Comparison of ENCODE assay signal across 7 mouse cellular contexts in genomic region chr17:51813784-51814120, GRCm38 (mm10). TPM values are rescaled to one million over a fixed set of nuclear protein-coding genes. Genes with fewer than 3 reads are reported as not detected.
DNase-seq lines count a peak whose midpoint lies in the region; ATAC-seq lines count a peak whose summit lies in the region.

No protein-coding gene starts in this region.

- WGBS in lung, embryonic 15.5 days: under 1% methylated on average over 6 of the region's 6 CpGs
- WGBS in forebrain, embryonic 12.5 days: 2% methylated on average over 6 of the region's 6 CpGs
- 3% methylated on average over 6 of the region's 6 CpGs for WGBS in limb, embryonic 15.5 days
- 2% methylated on average over 6 of the region's 6 CpGs for WGBS in stomach, embryonic 14.5 days

- H3K36me3 ChIP-seq in lung, embryonic 15.5 days: no peaks in the 10 kb centered on the region
- no peaks in the 10 kb centered on the region for H3K36me3 ChIP-seq in forebrain, embryonic 12.5 days (replicated peaks)
- H3K36me3 ChIP-seq in limb, embryonic 15.5 days: no peaks in the 10 kb centered on the region
- H3K36me3 ChIP-seq in stomach, embryonic 14.5 days (ENCODE audit: control insufficient read depth, insufficient read depth, low read length): no peaks in the 10 kb centered on the region

- H3K4me1 ChIP-seq in lung, embryonic 15.5 days: peaks cover 7% of the 10 kb centered on the region; the same call in 1 of the 2 replicates
- peaks cover 13% of the 10 kb centered on the region for H3K4me1 ChIP-seq in forebrain, embryonic 12.5 days
- H3K4me1 ChIP-seq in limb, embryonic 15.5 days: peaks cover 8% of the 10 kb centered on the region
- H3K4me1 ChIP-seq in stomach, embryonic 14.5 days (ENCODE audit: control insufficient read depth, insufficient read depth, low read length): no peaks in the 10 kb centered on the region

- DNase-seq in lung, adult 18-20 months: no peak
- no peak for DNase-seq in retina, embryonic 14.5 days (ENCODE audit: low spot score)
- no peak for DNase-seq in gastrocnemius, adult 18-20 months (ENCODE audit: low spot score)

- H3K27ac ChIP-seq in lung, embryonic 15.5 days: peak overlapping the region; percentile 78; the same call in 1 of the 2 replicates
- H3K27ac ChIP-seq in forebrain, embryonic 12.5 days: peak overlapping the region; percentile 97
- peak overlapping the region; percentile 30; the same call in 1 of the 2 replicates for H3K27ac ChIP-seq in limb, embryonic 15.5 days
- H3K27ac ChIP-seq in stomach, embryonic 14.5 days (ENCODE audit: low read length): no peak overlapping the region

- H3K9ac ChIP-seq in lung, embryonic 15.5 days: no peak overlapping the region
- H3K9ac ChIP-seq in forebrain, embryonic 12.5 days: peak overlapping the region; percentile 90
- peak overlapping the region; percentile 64; the same call in 1 of the 2 replicates for H3K9ac ChIP-seq in limb, embryonic 15.5 days
- peak overlapping the region; percentile 77; the same call in 1 of the 2 replicates for H3K9ac ChIP-seq in stomach, embryonic 14.5 days (replicated peaks; ENCODE audit: low read depth, low read length)

- ATAC-seq in lung, embryonic 15.5 days (ENCODE audit: borderline replicate concordance, extremely low read depth, low FRiP score, low TSS enrichment): no peak
- no peak for ATAC-seq in forebrain, embryonic 12.5 days (ENCODE audit: low FRiP score)
- no peak for ATAC-seq in limb, embryonic 15.5 days (ENCODE audit: insufficient number of reproducible peaks, low FRiP score, low TSS enrichment, low read depth)
- ATAC-seq in stomach, embryonic 14.5 days (ENCODE audit: insufficient number of reproducible peaks, insufficient read depth, low FRiP score, low read depth): no peak

- peaks cover 8% of the 10 kb centered on the region; the same call in 1 of the 2 replicates for H3K27me3 ChIP-seq in lung, embryonic 15.5 days
- H3K27me3 ChIP-seq in forebrain, embryonic 12.5 days: no peaks in the 10 kb centered on the region
- peaks cover 4% of the 10 kb centered on the region; the same call in 1 of the 2 replicates for H3K27me3 ChIP-seq in limb, embryonic 15.5 days
- no peaks in the 10 kb centered on the region for H3K27me3 ChIP-seq in stomach, embryonic 14.5 days (ENCODE audit: control insufficient read depth, insufficient read depth, low read length)

- no peaks in the 10 kb centered on the region for H3K9me3 ChIP-seq in lung, embryonic 15.5 days
- no peaks in the 10 kb centered on the region for H3K9me3 ChIP-seq in forebrain, embryonic 12.5 days
- no peaks in the 10 kb centered on the region for H3K9me3 ChIP-seq in limb, embryonic 15.5 days
- H3K9me3 ChIP-seq in stomach, embryonic 14.5 days (ENCODE audit: control insufficient read depth, low read depth, low read length): no peaks in the 10 kb centered on the region

- peak overlapping the region; percentile 90 for H3K4me3 ChIP-seq in lung, embryonic 15.5 days
- H3K4me3 ChIP-seq in forebrain, embryonic 12.5 days (replicated peaks): peak overlapping the region; percentile 92
- peak overlapping the region; percentile 80 for H3K4me3 ChIP-seq in limb, embryonic 15.5 days
- peak overlapping the region; percentile 75 for H3K4me3 ChIP-seq in stomach, embryonic 14.5 days (ENCODE audit: low read depth, low read length)

- H3K4me2 ChIP-seq in lung, embryonic 15.5 days: peak overlapping the region; percentile 92
- peak overlapping the region; percentile 65 for H3K4me2 ChIP-seq in forebrain, embryonic 12.5 days
- H3K4me2 ChIP-seq in limb, embryonic 15.5 days: peak overlapping the region; percentile 90
- peak overlapping the region; percentile 88 for H3K4me2 ChIP-seq in stomach, embryonic 14.5 days (replicated peaks; ENCODE audit: low read depth, low read length)

RNA-seq across cellular contexts. Expression of gene Satb1, which starts 19.3 kb away (rescaled TPM):
- 8.2 and 12.3 TPM in 2 replicates for polyA plus RNA-seq in lung, embryonic 15.5 days (2015; fragmentation: Nextera tagmentation; extraction: Ambion mirVana)
- 34.9 and 37.9 TPM in 2 replicates for polyA plus RNA-seq in forebrain, embryonic 12.5 days (2016; fragmentation: Nextera tagmentation; extraction: Ambion mirVana)
- polyA plus RNA-seq in limb, embryonic 15.5 days (2015; fragmentation: Nextera tagmentation; extraction: Ambion mirVana): 15.5 and 16.5 TPM in 2 replicates
- 10.1 TPM in 2 replicates for polyA plus RNA-seq in stomach, embryonic 14.5 days (2014; fragmentation: Nextera tagmentation; extraction: Ambion mirVana)
- 10 to 100 TPM; 80.1 to 80.2 TPM for total RNA-seq in gastrocnemius, adult 18-20 months (2021)
